23 mouse cellular contexts compared by ENCODE assay signal in genomic region chr5:52296303-52296702, GRCm38 (mm10).
A peak's percentile ranks its signal among the peaks of the same experiment; 100 is the strongest.
DNase-seq lines count a peak whose midpoint lies in the region; ATAC-seq lines count a peak whose summit lies in the region.
"Had no signal": no experiment of that assay in that cellular context is flagged by ENCODE, and none has a peak within 500 bp of the region (broad histone marks: within the 10 kb centered on the region; RNA-seq: fewer than 3 reads in every experiment).

No protein-coding gene starts in this region.

- H3K4me2 ChIP-seq in kidney, embryonic 15.5 days, result no peak overlapping the region
- H3K4me2 ChIP-seq in kidney, embryonic 14.5 days (replicated peaks; ENCODE audit: low read depth, low read length), result no peak overlapping the region
- H3K4me2 ChIP-seq in intestine, embryonic 16.5 days (ENCODE audit: low read depth, low read length), result no peak overlapping the region
- H3K4me2 ChIP-seq: embryonic facial prominence, embryonic 12.5 days; forebrain, embryonic 13.5 days; forebrain, embryonic 15.5 days had no signal

- no peaks in the 10 kb centered on the region for H3K9me3 ChIP-seq in kidney, embryonic 15.5 days (replicated peaks)
- H3K9me3 ChIP-seq in kidney, embryonic 14.5 days (ENCODE audit: control insufficient read depth, low read length), result no peaks in the 10 kb centered on the region
- no peaks in the 10 kb centered on the region for H3K9me3 ChIP-seq in intestine, embryonic 16.5 days (ENCODE audit: control insufficient read depth, low read length)
- H3K9me3 ChIP-seq: embryonic facial prominence, embryonic 10.5 days; embryonic facial prominence, embryonic 12.5 days; forebrain, embryonic 13.5 days; forebrain, embryonic 15.5 days had no signal

- no peak overlapping the region for H3K27ac ChIP-seq in kidney, embryonic 15.5 days
- no peak overlapping the region for H3K27ac ChIP-seq in kidney, embryonic 14.5 days (ENCODE audit: low read depth, low read length)
- no peak overlapping the region for H3K27ac ChIP-seq in intestine, embryonic 16.5 days (ENCODE audit: low read length)
- H3K27ac ChIP-seq: embryonic facial prominence, embryonic 10.5 days; embryonic facial prominence, embryonic 12.5 days; forebrain, embryonic 13.5 days; forebrain, embryonic 15.5 days had no signal

- WGBS in kidney, embryonic 15.5 days, result 85% methylated on average over 3 of the region's 3 CpGs
- WGBS in kidney, embryonic 14.5 days, result 89% methylated on average over 3 of the region's 3 CpGs
- WGBS in intestine, embryonic 16.5 days, result 88% methylated on average over 3 of the region's 3 CpGs

- ATAC-seq in kidney, embryonic 15.5 days (replicated peaks; ENCODE audit: low FRiP score), result peak; percentile 54; the same call in 1 of the 2 replicates
- ATAC-seq in kidney, embryonic 14.5 days (ENCODE audit: low FRiP score, low TSS enrichment), result no peak
- peak; percentile 74 for ATAC-seq in intestine, embryonic 16.5 days
- ATAC-seq: activated CD4-positive, CD25-positive, alpha-beta regulatory T cell, adult 4 months; CD4-positive, CD25-positive, alpha-beta regulatory T cell, adult 4 months; forebrain, embryonic 13.5 days; forebrain, embryonic 15.5 days; Patski had no signal

- no peak overlapping the region for H3K4me3 ChIP-seq in kidney, embryonic 15.5 days (replicated peaks)
- H3K4me3 ChIP-seq in kidney, embryonic 14.5 days (ENCODE audit: low read length), result no peak overlapping the region
- H3K4me3 ChIP-seq in intestine, embryonic 16.5 days (ENCODE audit: low read length), result no peak overlapping the region
- H3K4me3 ChIP-seq: embryonic facial prominence, embryonic 10.5 days; embryonic facial prominence, embryonic 12.5 days; forebrain, embryonic 13.5 days; forebrain, embryonic 15.5 days had no signal

- H3K9ac ChIP-seq in kidney, embryonic 15.5 days, result no peak overlapping the region
- H3K9ac ChIP-seq in kidney, embryonic 14.5 days (ENCODE audit: low read depth, low read length), result no peak overlapping the region
- no peak overlapping the region for H3K9ac ChIP-seq in intestine, embryonic 16.5 days (ENCODE audit: low read depth, low read length)
- H3K9ac ChIP-seq: embryonic facial prominence, embryonic 12.5 days; forebrain, embryonic 13.5 days; forebrain, embryonic 15.5 days had no signal

- H3K4me1 ChIP-seq in kidney, embryonic 15.5 days, result 0 out of 2 replicates have a peak, but pooled peaks cover 12% of the 10 kb centered on the region
- no peaks in the 10 kb centered on the region for H3K4me1 ChIP-seq in kidney, embryonic 14.5 days (ENCODE audit: control insufficient read depth, insufficient read depth, low read length)
- no peaks in the 10 kb centered on the region for H3K4me1 ChIP-seq in intestine, embryonic 16.5 days (ENCODE audit: control insufficient read depth, insufficient read depth, low read length)
- H3K4me1 ChIP-seq: embryonic facial prominence, embryonic 10.5 days; embryonic facial prominence, embryonic 12.5 days; forebrain, embryonic 13.5 days; forebrain, embryonic 15.5 days had no signal

- H3K27me3 ChIP-seq in kidney, embryonic 15.5 days, result no peaks in the 10 kb centered on the region
- no peaks in the 10 kb centered on the region for H3K27me3 ChIP-seq in kidney, embryonic 14.5 days (ENCODE audit: control insufficient read depth, insufficient read depth, low read length)
- no peaks in the 10 kb centered on the region for H3K27me3 ChIP-seq in intestine, embryonic 16.5 days (replicated peaks; ENCODE audit: control insufficient read depth, insufficient read depth, low read length)
- H3K27me3 ChIP-seq: CH12.LX; embryonic facial prominence, embryonic 12.5 days; forebrain, embryonic 13.5 days; forebrain, embryonic 15.5 days; Patski had no signal

- DNase-seq in heart, adult 11 months, result peak; percentile 12
- DNase-seq in heart, postnatal 4 days, result no peak
- DNase-seq: adrenal gland, adult 8-10 months; adrenal gland, postnatal 14 days; adrenal gland, postnatal 36 days; B cell, adult 2 months; cerebellum, adult 11-12 months; cerebellum, adult 2 months; cerebellum, adult 9-10 months; cerebellum, postnatal 10 days; cerebellum, postnatal 25 days had no signal

- no peaks in the 10 kb centered on the region for H3K36me3 ChIP-seq in kidney, embryonic 15.5 days
- H3K36me3 ChIP-seq in kidney, embryonic 14.5 days (ENCODE audit: control insufficient read depth, insufficient read depth, low read length), result no peaks in the 10 kb centered on the region
- no peaks in the 10 kb centered on the region for H3K36me3 ChIP-seq in intestine, embryonic 16.5 days (ENCODE audit: control insufficient read depth, insufficient read depth, low read length)
- H3K36me3 ChIP-seq: embryonic facial prominence, embryonic 10.5 days; embryonic facial prominence, embryonic 12.5 days; forebrain, embryonic 15.5 days; G1E had no signal
